Mouse (Mus musculus) kidney, postnatal 4 days (tissue): ENCODE data around the gene Plekhh1.

Experiments used
- DNase-seq, 2 experiments: peaks; one replicate each; pipeline ENCODE4 v3.0.0; 2021; ENCODE audit warnings: mixed read lengths in 2 of 2

Plekhh1 gene

DNA sequence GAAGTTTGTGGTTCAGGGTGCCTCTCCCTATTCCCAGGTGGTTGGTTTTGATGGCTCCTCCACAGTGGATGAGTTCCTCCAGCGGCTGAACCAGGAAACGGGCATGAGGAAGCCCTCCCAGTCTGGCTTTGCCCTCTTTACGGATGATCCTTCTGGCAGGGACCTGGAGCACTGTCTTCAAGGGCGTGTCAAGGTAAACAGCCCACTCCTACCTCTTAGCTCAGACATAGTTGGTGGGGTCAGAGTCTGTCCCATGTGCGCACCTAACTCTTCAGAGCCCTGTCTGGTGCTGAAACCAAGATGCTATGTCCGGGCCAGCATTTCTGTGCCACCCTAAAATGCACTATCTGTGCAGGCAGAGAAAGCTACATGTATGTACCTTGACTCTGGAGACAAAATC, 44.4 kb downstream of the Plekhh1 start:
- no peak for DNase-seq

DNA sequence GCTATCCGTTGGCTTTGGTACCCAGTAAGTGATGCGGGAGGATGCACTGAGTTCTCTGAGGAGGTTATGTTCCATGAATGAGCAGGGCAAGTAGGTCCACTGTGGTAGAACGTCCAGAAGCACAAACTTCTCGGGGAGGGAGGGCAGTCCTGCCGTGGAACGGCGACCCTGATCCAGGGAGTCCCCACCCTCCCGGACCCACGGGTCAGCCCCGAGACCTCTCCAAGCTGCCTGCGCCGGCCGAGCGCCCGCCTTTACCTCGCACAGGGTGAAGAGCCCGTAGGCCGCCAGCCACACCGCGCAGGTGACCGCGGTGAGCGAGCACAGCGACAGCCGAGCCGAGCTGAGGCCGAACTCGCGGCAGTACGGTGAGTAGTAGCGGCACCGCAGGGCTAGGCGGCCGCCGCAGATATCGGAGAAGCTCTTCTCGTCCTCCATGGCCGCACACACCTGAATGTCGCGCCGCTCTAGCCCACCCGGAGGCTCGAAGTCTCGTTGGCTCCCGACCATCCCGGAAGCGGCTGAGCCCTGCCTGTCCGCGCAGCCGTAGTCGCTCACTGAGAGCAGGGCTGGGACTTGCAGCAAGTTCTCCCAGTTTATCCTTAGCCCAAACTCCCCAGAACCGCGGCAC, 60.3 kb downstream of the Plekhh1 start, which contains the start of gene Pigh:
Pigh (minus strand) TSS at position 470 of the 631 bp plus-strand sequence.
- peak; percentile 91 to 94 for DNase-seq

DNA sequence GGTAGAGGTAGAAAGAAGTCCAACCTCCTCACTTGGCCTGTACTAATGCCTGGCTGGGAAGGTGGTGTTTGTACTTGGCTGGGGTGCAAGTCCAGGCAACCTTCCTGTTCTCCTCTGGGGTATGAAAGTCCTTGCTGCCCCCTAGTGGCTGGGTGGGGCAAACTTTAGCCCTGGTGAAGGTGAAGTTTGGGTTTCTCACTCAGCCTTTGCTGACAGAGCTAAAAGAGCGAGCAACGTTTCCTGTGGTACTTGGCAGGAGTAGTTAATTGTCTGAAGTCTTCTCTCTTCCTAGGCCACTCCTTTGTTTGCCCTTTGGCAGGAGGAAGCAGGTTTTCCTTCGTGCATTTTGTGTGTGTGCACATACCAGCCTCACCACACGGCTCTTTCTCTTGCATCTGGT, 63.6 kb downstream of the Plekhh1 start:
- peak; percentile 56 to 60 for DNase-seq

- DNase-seq, result peak; percentile 27 to 42
Measured at GRCm38 (mm10) chr12:79097106-79097752, 68.3 kb downstream of the Plekhh1 start.

GRCm38 (mm10) chr12:79103773-79104172, 74.8 kb downstream of the Plekhh1 start:
- DNase-seq, result no peak

DNA sequence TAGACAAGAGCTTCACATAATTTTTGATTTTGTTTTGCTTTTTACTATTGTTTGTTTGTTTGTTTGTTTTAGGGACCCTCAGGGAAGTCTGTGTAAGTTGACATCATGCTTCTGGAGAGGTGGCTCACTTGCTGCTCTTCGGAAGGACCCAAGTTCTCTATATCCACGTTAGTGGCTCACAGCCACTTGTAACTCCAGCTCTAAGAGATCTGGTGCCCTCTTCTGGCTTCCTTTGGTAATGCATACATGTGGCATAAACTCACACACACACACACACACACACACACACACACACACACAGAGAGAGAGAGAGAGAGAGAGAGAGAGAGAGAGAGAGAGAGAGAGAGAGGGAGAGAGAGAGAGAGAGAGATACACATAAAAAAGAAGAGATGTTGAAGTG, 75.6 kb downstream of the Plekhh1 start:
- no peak for DNase-seq

DNA sequence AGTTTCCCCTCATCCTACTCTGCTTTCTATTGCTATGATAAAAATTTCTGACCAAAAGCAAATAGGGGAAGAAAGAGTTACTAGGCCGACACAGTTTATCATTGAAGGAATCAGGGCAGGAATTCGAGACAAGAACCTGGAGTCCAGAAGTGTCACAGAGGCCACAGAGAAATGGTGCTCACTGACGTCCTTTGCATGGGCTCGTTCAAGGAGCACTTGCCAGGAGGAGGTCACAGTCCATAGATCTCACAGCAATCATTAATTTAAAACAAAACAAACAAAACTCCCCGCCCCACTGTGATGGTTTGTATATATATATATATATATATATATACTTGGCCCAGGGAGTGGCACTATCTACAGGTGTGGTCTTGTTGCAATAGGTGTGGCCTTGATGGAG, 76.3 kb downstream of the Plekhh1 start:
- peak in 1 of 2 experiments; percentile 27 for DNase-seq

- DNase-seq, result no peak
Measured at GRCm38 (mm10) chr12:79118991-79119390, 90.0 kb downstream of the Plekhh1 start.

DNA sequence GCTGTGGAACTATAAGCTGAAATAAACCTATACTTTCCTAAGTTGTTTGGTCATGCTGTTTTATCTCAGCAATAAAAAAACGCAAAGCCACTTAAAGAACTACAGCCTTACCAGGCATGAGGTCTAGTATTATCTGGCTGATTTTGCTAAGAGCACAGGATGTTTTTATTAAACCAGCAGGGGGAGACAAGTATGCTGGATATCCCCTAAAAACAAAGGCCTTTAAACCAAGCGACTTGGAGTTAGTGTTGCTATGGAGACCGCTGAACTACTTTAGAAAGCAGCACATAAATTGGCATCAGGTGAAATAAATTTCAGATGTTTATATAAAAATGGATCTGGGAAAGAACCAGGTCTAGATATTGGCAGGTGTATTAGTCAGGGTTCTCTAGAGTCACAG, 93.9 kb downstream of the Plekhh1 start:
- DNase-seq, result no peak

DNA sequence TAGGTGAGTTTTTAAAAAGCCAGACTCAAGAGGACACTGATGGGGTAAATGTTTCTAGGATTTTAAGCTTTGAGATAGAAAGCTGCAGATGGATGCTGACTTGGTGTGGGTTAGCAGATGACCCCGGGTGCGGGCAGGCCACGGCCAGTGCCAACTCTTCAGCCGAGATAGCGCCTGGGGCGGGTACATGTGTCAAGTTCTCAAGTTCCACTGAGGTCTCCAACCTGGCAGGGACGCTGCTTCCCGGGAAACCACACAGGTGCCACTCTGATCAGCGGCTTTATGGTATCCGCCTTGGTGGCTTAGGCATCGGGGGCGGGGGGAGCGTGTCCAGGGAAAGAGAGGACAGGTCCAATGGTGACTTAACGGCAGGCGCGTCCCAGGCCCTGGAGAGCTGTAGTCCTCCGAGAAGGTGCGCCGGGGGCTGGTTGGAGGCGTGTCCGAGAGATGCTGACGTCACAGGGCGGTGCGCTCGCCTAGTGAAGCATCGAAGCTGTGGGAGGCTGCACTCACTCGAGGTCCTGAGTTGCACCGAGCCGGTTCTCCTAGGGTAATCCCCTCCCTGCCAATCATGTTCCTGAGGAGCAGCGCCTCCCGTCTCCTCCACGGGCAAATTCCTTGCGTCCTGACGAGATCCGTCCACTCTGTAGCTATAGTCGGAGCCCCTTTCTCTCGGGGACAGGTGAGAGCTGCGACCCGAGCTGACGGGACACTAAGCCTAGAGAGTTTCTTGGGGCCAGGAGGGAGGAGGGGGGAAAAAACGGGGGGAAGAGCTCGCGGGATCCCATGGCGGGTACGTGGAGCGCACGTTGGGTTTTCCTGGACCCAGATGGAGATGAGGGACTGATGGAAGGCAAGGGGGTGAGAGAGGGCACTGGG, 101.6 kb downstream of the Plekhh1 start, which contains the start of gene Arg2:
Arg2 (plus strand) TSS at position 479 of the 879 bp plus-strand sequence.
- peak; percentile 85 to 89 for DNase-seq
